Mouse (Mus musculus) embryo, embryonic 10.5 days (tissue): Measurements from ENCODE around the gene Naa40.
A peak's percentile ranks its signal among the peaks of the same experiment; 100 is the strongest.

ENCODE experiments used
- DNase-seq: peaks from one replicate; pipeline ENCODE4 v3.0.0-alpha.2; 2015; ENCODE audit warnings: low spot score

The Naa40 gene

DNA sequence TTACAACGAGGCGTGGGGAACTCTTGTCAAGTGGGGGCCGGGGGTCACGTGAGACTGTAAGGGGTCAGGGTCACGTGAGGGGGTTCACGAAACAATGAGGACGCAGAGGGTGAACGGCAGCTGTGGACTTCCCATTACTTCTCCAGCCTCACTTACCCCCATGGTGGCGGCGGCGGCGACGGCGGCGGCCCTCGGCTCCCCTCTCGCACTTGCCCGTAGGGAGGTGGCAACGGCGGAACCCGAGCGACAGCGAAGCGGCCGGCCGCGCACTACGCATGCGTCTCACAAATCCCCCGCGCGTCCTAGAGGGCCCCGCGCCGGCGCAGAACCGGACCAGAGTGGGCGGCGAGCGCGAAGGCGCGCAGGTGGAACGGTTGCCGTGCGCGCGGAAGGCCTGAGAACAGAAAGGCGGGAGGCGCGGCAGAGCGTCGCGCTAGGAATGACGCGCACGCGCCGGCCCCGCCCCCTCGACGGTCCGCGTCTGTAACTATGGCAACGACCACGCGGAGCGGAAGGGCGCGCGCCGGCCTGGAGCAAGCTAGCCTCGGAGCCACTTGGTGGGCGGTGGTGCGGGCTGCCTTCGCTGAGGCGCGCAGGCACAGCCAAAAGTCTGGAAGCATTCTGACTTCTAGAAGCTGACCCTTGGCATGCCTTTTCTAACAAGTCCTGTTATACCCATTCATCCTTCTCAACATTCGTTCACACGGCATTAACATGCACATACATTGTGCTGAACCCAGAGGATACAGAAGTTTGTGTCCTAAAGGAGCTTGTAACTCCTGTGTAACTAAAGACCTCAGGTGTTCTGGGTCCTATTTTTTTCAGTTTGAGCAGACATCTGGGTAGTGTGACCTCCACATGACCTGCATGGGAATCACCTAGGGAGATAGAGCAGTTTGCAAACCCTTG is at the start of gene Naa40:
TSS of gene Naa40 (minus strand) at position 402 of the 909 bp plus-strand sequence.
- peak; percentile 97 for DNase-seq

DNA sequence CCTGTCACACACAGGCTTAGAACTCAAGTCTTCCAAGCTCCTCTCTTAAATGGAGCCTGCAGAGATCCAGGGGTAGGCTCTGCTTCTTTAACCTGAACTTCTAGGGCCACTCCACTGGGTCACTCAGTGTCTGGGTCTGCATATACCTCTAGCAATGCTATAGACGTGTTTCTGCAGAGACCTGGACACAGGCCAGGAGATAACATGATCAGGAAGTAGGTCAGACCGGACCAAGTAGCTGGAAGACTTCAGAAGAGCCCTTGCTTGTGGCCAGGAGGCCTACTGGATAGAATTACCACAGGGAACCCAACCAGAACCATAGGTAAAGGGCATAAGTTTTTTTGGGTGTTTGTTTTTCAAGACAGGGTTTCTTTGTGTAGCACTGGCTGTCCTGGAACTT is 48.8 kb upstream of the Naa40 start:
- DNase-seq = no peak

DNA sequence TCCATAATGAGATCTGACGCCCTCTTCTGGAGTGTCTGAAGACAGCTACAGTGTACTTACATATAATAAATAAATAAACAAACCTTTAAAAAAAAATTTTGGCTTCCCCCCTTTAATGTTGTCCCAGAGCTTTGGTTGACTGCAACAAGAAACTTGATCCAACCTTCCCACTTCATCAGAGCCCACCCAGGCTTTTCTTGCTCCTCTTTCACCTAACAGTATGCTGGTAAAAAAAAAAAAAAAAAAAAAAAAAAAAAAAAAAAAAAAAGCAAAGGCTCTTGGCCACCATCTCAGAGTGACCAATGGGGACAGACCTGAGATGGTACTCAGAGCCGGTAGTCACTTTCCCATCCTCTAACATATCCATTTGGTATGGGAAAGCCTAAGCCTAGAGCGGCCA is 47.3 kb upstream of the Naa40 start:
- DNase-seq = no peak

DNA sequence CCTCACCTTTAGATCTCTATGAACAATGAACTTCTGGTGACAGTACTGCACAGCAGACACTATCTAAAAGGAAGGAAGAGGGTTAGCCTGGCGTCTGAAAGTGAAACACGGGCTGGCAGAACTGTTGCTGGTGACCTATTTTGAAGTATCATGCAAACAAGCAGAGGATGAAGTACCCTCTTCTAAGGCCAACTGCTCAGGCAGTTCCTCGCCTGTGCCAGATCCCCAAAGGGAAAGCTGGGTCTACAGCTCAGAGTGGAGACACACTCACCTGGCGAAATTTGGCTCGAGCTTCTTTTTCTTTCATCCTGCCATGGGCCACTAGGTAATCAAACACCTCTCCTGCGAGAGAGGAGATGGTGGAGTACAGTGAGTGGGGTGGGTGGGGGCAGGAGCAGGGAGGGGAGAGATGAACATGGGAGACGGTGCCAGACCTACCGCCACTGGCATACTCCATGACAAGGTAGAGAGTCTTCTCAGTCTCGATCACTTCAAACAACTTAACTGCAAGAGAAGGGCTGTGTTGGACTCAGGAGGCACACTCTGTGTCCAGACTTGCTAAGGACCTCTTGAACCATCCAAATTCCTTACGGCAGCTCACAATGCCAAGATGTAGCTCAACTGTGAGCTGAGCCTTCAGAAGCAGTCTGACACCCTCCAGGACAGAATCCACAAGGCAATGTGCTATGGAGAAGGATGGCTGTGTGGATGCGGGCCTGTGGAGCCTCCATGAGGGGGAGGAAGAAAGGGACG is 45.8 kb upstream of the Naa40 start:
- DNase-seq = no peak

DNA sequence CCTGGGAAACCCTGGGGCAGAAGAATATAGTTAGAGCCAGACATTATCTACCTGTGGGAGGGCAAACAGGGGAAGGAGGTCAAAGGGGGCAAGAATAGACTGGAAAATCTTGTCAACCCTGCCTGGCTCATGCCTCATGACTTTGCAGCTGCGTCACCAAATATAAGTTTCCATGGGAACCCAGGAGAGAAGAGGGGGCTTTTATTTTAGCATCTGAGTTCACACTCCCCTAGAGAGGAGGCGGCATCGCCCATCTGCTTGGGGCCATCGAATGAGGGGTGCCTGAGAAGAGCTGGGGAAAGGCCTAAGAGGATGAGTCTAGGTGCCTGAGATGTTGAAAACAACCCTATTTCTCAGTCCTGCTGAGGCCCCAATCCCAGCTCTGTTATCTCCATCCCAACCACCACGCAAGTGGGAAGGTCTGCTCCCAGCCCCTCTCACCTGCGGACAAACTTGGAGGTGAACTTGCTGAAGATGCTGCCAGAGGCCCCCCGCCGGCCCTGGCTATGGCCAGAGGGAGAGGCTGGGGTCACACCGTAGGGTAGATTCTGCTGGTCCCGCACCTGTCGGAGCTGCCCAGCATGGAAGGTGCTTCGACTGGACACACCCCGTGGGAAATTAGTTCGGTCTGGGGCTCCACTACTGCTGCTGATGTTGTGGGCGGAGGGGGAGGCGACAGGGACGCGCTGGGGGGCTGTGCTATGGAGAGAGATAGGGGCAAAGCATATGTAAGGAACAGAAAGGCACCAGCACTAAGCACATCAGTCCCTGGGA is 39.8 kb upstream of the Naa40 start:
- no peak for DNase-seq

DNA sequence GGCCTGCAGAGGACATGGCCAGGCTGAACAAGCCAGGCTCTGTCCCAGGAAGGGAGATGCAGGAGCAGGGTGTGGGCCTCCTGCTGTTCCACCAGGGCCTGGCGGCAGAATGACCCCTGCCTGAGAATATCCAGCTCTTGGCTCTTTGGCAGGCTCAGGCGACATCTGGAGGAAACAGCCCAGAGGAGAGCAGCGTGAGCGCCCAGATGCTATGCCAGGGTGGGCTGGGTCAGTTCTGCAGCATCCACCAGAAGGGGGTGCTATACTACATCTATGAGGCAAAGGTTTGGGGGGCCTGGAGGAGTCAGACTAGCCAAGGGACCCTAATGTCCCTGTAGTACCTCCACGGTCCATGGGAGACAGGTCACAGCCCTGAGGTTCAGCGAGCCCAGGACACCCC is 38.1 kb upstream of the Naa40 start:
- DNase-seq = peak; percentile 80

DNA sequence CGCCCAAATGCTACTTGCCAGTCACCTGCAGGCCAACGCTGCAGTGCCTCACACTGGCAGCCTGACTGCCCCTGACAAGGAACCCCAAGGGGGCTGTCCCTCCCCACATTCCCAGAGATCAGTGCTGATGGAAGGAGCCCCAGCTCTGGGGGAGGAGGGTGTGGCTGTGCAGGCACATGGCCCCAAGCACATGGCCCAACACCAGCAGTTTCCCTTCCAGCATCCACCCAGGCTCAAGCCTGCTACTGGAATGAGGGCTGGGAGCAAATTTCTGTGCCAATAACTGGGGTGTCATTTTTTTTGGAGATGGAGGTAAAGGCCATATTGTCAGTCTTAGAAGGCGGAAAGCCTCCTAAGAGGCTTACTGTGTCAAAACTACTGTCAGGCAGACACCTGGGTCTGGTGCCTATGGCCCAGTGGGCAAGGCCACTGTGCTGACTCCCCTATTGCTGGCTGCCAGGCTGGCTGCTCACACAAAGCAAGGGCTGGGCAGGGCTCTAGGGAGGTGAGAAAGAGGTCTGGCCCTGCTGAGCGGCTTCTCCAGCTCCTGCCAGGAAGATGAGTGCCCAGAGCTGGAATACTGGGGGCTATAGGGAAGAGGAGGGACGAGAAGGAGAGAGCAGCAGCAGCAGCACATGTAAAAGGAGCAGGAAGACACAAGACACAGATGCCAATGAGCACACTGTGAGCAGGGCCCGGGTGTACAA is 37.4 kb upstream of the Naa40 start:
- DNase-seq = no peak

DNA sequence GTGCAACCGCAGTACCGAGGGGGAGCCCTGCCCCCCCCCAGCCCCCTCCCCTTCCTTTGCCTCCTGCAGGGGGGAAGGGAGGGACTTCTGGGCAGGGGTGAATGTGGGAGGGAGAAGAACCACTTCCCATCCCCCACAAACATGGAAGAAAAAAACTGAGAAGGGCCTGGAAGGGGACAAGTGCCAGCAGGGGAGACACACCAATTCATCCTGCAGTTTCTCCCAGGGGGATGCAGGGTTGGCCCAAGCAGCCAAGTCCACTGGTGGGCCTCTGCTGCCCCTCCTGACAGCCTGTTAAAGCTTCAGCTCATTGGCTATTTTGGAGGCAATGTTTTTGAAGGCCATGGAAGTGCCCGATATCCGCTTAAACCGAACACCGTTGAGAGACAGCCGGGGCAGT is 35.8 kb upstream of the Naa40 start:
- peak; percentile 35 for DNase-seq

DNA sequence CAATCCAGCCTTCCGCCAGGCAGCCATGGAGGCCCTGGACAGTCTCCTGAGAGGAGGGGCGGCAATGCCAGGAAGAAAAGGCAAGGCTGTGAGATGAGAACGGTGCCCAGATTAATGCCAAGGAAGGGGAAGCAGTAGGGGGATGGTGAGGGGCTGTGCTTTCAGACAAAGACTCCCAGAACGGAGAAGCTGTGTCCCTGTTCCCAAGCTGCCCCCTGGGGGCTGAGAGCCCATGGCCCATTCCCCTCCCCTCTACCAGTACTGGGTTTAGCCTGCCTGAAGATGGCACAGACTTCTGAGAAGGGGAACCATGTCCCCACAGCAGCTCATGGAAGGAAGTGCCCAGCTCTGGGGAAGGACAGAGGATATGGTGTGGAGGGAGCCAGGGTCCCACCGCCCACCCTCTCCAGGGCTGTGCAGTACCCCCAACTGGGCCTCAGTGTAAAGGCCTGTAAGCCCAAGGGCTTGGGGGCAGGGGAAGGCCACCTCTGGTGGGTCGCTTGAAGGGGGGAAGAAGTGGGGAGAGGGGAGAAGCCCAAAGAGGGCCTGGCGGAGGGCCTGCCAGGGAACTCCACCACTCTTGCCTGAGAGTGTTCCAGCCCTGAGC is 35.2 kb upstream of the Naa40 start:
- no peak for DNase-seq

DNA sequence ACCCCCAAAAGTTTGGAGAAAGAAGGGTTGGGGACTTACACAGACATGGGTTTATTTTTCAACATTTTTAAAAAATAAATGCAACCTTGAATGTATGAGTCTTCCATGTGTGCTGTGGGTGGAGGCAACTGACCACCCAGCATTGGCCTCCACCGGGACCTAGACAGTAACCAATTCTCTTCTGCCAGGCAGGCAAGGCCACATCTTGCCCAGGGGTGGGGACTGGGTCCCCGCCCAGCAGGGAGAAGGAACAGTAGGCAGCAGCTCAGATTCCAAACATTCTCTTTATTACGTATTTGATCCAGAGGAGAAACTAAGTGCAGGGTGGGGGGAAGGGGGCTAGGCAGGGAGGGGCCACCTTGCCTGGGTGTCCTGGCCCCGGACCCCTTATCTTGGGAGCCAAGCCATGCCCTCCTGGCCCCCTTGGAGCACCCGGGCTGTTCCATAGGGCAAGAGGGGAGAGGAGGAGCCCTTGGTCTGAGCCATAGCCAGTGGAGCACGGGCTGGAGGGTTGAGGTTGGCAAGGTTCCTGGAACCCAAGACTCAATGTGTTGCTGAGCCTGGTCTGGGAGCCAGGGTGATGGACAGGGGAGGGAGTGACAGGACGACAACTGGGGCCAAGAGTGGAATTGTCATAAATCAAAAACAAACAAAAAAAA is 34.3 kb upstream of the Naa40 start:
- DNase-seq = no peak

DNA sequence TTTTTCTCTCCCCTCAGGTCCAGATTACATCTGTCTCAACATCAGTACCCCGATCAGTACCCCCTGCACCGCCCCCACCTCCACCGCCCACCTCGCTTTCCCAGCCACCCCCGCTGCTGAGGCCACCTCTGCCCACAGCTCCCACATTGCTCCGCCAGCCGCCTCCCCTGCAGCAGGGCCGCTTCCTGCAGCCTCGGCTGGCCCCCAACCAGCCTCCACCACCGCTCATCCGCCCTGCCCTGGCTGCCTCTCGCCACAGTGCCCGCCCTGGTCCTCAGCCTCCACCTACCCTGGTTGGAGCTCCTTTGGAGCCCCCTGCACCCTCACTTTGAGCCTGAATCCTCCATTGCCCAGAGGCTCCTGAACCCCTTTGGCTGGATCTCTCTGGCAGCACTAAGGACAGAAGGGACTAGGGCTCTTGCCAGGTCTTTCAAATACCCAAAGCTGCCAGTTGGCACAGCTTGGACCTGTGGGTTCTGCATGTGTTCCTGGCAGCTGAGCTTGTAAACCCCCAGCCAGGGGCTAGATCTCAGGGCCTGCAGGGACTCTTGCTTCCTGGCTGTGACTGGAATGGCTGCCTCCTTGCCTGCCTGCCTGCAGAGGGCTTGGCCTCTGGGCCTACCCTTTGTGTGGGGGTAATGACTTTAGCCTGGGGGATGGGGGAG is 33.5 kb upstream of the Naa40 start:
- no peak for DNase-seq

DNA sequence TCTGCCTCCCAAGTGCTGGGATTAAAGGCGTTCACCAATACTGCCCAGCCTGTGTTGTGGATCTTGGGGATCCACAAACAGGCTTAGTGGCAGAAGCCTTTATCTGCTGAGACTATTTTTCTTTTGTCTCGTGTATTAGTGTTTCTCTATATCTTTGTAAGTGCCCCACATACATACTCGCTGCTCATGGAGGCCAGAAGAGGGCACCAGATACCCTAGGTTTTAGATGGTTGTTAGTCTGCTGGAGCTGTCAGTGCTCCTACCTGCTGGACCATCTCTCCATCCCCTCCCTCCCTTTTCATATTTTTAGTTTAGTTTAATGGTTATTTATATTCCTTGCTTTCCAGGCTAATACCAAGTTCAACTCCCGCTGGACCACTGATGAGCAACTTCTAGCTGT is 32.5 kb upstream of the Naa40 start:
- DNase-seq = no peak

DNA sequence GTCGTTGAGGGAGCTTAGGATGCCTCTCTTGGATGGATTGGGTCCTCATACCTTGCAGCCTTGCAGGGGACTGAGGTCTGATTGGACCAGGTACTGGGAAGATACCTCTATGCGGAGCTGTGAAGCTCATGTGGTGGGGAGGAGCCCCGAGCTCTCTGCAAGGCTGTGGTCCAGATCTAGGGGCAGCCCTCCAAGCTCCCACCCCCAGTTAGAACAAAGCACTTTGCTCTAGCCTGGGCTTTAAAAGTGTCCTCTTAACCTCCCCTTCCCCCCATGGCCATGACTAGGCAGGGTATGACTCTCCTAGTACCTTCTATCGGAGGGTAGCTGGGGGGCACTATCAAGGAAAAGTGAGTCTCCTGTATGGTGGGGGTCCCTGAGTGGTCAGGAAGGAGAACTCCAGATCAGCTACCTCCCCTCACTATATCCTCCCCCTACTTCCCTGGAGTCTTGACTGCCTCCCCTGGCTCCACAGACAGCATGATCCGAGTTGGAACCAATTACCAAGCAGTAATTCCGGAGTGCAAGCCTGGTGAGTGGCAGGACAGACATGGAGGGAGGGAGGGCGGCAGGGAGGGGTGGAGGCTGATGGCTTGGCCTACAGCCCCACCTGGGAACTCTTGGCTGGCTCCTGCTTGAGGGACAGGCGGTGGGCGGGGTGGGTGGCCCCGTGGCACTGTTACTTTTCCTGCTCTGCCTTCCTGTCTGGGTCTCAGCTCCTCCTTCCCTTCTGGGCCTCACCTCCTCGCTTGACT is 28.5 kb upstream of the Naa40 start:
- peak; percentile 54 for DNase-seq

DNA sequence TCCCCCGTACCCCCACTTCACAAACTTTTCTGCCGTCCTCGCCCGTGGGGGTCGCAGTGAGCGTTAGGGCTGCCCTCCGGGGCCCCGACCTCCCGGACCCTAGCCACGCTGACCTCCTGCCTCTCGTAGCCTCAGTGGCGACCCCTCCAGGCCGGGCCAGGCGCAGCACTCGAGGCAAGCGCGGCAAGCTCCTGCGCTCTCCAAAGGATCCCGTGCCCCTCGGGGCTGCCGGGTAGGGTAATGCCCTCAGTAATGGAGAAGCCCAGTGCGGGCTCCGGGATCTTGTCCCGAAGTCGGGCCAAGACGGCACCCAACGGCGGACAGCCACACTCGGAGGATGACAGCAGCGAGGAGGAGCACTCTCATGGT is 27.7 kb upstream of the Naa40 start:
- peak; percentile 92 for DNase-seq

DNA sequence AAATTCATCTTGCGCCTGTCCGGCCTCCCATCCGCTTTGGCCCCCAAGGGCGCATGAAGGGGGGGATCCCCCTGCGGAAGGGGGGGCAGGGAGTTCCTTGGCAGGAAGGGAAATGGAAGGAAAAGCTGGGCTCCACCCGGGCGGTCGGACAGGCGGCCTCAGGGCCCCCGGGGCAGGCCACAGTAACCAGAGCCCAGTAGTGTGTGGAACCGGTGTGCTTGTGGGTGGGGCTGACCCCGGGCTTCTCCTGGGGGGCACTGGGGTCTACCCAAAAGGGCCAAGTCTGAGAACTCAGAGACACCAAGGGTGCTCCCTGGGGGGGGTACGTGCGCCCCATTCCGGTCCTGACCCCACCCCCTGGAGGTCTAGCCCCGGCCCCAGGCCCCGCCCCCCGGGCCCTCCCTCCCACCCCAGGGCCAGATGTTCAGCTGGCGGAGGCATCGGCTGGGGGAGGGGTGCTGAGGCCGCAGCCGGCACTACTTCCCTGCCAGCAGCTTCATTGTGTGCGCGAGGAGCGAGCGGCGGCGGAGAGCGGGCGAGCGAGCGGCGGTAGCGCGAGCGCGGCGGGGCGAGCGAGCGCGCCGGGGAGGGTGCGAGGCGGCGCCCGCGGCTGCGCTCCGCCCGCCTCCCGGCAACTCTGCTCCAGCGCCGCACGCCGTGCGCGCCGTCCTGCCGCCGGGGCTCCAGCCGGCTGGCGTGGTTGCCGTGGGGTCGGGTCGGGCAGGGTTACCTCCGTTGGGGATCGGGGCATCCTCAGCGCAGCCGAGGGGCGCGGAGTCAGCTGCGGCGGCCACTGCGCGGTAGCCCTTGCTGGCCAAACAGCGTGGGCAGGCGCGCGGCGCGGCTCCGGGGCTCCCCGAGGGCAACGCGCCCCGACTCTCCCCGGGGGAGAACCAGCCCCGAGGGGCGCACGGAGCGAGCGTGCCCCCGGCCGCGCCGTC is 27.1 kb upstream of the Naa40 start:
- peak; percentile 91 for DNase-seq

DNA sequence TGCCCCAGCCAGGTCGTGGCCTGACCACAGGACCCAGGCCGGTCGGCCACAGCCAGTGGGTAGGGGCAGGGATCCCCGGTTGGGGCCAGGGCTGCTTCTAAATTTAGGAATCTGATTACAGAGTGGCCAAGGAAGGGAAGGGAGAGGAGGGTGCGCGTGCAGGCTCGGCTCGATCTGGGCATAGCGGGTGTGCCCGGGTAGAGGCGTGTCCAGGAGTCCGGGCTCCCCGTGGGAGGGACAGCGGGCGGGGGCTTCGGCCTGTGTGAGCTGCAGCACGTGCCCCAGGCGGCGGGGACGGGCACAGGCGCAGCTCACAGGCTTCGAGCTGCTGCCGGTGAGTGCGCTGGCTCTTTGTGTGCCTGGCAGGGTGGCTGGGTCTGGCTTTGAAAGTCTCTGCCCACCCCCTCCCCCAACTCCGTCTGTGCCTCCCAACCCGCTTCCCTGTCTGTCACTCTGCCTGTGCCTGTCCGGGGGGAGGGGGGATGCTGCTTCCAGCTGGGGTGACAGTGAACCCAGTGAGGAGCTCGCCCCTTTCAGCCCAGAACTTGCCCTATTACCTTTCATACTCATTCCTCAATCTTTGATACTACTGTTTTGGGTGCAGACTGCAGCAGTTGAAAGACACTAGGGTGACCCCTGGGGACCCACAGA is 26.2 kb upstream of the Naa40 start, which contains the start of gene Rcor2:
TSS of gene Rcor2 (plus strand) at position 235 of the 651 bp plus-strand sequence.
- peak; percentile 88 for DNase-seq

DNA sequence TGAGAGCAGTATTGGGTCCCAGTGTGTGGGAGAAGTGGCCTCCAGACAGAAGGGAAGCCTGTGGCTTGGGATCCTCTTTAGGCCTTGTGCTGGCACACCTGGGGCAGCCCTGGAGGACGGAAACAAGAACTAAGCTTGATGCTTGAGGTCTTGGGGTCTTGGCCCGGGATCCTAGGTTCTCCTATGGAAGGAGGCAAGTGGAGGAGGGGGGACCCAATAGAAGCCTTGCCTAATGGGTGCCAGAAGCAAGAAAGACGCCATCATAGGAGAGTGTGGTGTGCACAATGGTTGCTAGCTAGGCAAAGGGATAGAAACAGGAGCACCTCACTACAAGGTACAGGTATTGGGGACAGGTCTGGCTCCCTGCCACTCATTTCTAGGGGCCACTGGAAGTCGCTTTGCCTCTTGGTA is 25.4 kb upstream of the Naa40 start:
- DNase-seq = peak; percentile 54
